Comparison of ENCODE assay signal across 14 mouse cellular contexts in genomic region chr11:18448879-18449278, GRCm38 (mm10).
DNase-seq lines count a peak whose midpoint lies in the region.
"Had no signal": no experiment of that assay in that cellular context is flagged by ENCODE, and none has a peak within 500 bp of the region (broad histone marks: within the 10 kb centered on the region; RNA-seq: fewer than 3 reads in every experiment).

No protein-coding gene starts in this region.

- peak; percentile 7 for DNase-seq in left cerebral cortex, adult 11 months (ENCODE audit: low spot score)
- DNase-seq in left cerebral cortex, adult 18-20 months (ENCODE audit: low spot score in 2 of 2), result no peak
- peak; percentile 15 for DNase-seq in brain, adult 2 months (ENCODE audit: low read depth, low spot score)
- peak; percentile 15 for DNase-seq in telencephalon, adult 2 months (ENCODE audit: low read depth, low spot score)
- DNase-seq in lung, postnatal 25 days (ENCODE audit: low spot score), result no peak
- DNase-seq: adrenal gland, adult 2 months; adrenal gland, postnatal 10 days; adrenal gland, postnatal 25 days; cerebellum, adult 11-12 months; cerebellum, adult 2 months; cerebellum, adult 9-10 months; cerebellum, postnatal 10 days; cerebellum, postnatal 25 days; forebrain, postnatal 0 days had no signal

Comparison
In these comparisons a context has a peak if more than half of its experiments do, and no peak if none do; other contexts are left out.
1. DNase-seq: peak in left cerebral cortex, adult 11 months (single experiment), brain, adult 2 months (single experiment) and telencephalon, adult 2 months (single experiment); none in left cerebral cortex, adult 18-20 months (0 of 2) and lung, postnatal 25 days (single experiment).